Mouse (Mus musculus) stomach, postnatal 0 days (tissue): ENCODE measurements around the gene Cga. TPM values are rescaled to one million over a fixed set of nuclear protein-coding genes. Genes with fewer than 3 reads are reported as not detected.
A peak's percentile ranks its signal among the peaks of the same experiment; 100 is the strongest.

Source experiments
- ATAC-seq: fragments of 200-750 bp; cut with Nextera tagmentation; 2 replicates; pipeline ENCODE4 v1.8.0; 2017; ENCODE audit not compliant: low FRiP score, low TSS enrichment
- DNase-seq: peaks from one replicate; pipeline ENCODE4 v3.0.0-alpha.2; 2016; ENCODE audit warnings: low spot score
- H3K27ac ChIP-seq: fragments of 300-500 bp; sonication (generic); replicated peaks from 2 replicates; pipeline ENCODE4 v1.5.1; 2014; ENCODE audit warnings: mild to moderate bottlenecking, control low read depth
- H3K27me3 ChIP-seq: fragments of 300-500 bp; sonication (generic); 2 replicates; pipeline ENCODE4 v1.6.1; 2014; ENCODE audit warnings: low read length; ENCODE audit not compliant: control insufficient read depth, insufficient read depth
- H3K36me3 ChIP-seq: fragments of 300-500 bp; sonication (generic); 2 replicates; pipeline ENCODE4 v1.6.1; 2014; ENCODE audit warnings: low read length, mixed read lengths; ENCODE audit not compliant: control insufficient read depth, insufficient read depth
- H3K4me1 ChIP-seq: fragments of 300-500 bp; sonication (generic); replicated peaks from 2 replicates; pipeline ENCODE4 v1.6.1; 2014; ENCODE audit warnings: antibody characterized with exemption; ENCODE audit not compliant: control insufficient read depth, insufficient read depth
- H3K4me2 ChIP-seq: fragments of 300-500 bp; sonication (generic); replicated peaks from 2 replicates; pipeline ENCODE4 v1.6.1; 2014; ENCODE audit warnings: low read depth, mild to moderate bottlenecking, control low read depth, moderate library complexity
- H3K4me3 ChIP-seq: fragments of 300-500 bp; sonication (generic); 2 replicates; pipeline ENCODE4 v1.5.1; 2014; ENCODE audit warnings: low read depth, low read length, control low read depth
- H3K9ac ChIP-seq: fragments of 300-500 bp; sonication (generic); 2 replicates; pipeline ENCODE4 v1.6.1; 2014; ENCODE audit warnings: mild to moderate bottlenecking, low read length, control low read depth, mixed read lengths
- H3K9me3 ChIP-seq: fragments of 300-500 bp; sonication (generic); 2 replicates; pipeline ENCODE4 v1.6.1; 2016; ENCODE audit warnings: low read length; ENCODE audit not compliant: control insufficient read depth
- CTCF ChIP-seq: IDR thresholded peaks from 2 replicates; pipeline ENCODE4 v1.5.1; 2016; ENCODE audit warnings: antibody characterized with exemption, low read depth, mild to moderate bottlenecking, moderate library complexity
- EP300 ChIP-seq: optimal IDR thresholded peaks from 2 replicates; pipeline ENCODE3; 2016; ENCODE audit warnings: antibody characterized with exemption
- WGBS: fragments of 180-500 bp; shearing (Covaris S2); extraction: QIAGEN DNeasy Blood & Tissue Kit; methylation state at CpG from one replicate; pipeline ENCODE4 v1.1.7; 2014; 5-methylcytosine and 5-hydroxymethylcytosine counted together
- polyA plus RNA-seq: library from polyadenylated mRNA; unstranded; fragments of >200 nt; fragmentation: Nextera tagmentation; extraction: Ambion mirVana; gene quantifications from 2 replicates; pipeline ENCODE4 v1.2.1, GENCODE M21; 2015

Gene Cga
- polyA plus RNA-seq, 1 experiment from 2014 or later: 0.19 TPM

DNA sequence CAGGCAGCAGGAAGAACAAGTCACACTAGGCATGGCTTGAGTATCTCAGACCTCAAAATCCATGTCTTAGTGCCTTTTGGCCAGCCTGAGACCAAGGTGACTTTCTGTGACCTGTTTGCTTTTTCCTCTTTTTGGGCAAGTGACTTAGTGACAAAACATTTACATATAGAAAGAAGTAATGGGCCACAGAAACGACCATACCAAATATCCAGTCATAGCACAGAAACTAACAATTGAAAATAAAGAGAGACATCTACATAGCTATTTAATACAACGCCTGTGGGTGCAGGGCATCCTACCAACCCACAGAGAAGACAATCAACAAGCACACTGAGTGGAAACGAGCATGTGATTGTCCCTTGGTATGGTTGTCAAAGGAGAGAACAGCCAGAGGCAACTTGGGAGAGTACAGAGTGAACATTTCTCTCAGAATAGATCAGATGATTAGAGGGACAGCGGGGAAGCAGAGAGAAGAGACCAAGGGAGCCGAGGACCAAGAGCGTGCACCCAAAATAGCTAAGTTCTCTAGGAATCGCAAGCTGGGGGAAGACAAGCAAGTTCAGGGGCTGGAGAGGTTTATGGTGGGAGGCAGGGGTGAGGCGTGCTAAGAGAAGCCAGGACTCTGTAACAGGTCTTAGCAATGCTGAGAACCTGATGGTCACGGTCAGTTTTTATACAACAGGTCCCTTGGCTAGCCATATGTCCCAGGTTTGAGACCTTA, 7.8 kb upstream of the Cga start:
- TF ChIP-seq EP300 (no peak), CTCF (no peak)
- ATAC-seq (no peak), DNase-seq (no peak)
- 62% methylated on average over 9 of the region's 9 CpGs for WGBS
- H3K9ac ChIP-seq: 0 out of 2 replicates have a peak overlapping the region, but pooled peaks have one; percentile 76
- peak overlapping the region; percentile 73; the same call in 1 of the 2 replicates for H3K4me3 ChIP-seq
- H3K9me3 ChIP-seq: no peaks in the 10 kb centered on the region
- H3K27me3 ChIP-seq: no peaks in the 10 kb centered on the region
- peaks cover 2% of the 10 kb centered on the region; the same call in 1 of the 2 replicates for H3K4me1 ChIP-seq
- H3K27ac ChIP-seq: peak overlapping the region; percentile 45; the same call in 1 of the 2 replicates
- H3K36me3 ChIP-seq: no peaks in the 10 kb centered on the region
- H3K4me2 ChIP-seq: peak overlapping the region; percentile 77

DNA sequence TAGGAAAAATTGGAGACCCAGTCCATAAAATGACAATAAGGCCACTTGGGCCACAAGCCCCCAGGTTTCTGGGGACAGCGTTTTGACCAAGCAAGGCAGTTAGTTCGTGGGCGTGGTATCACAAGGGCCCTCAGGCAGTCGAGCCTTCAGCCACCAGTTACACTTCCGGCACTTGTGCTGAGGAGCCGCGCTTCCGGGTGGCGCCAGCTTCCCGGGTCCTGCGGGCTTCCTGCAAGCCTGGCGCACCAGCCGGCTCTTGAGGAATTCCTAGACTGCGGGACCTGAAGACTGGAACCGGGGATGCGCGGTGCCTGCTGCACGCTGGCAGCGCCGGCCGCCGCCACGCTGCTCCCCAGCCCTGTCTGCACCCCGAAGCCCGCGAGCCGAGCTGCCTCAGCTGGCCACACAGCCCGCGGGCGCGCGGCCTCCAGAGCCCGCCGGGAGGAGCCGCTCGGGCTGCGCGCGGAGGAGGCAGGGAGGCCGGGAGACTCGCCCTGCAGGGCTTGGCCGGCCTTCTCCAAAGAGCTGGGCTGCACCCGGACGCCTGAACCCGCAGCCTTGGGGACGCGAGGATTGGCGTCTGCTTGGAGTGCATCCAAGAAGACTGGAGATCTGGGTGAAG, 7.0 kb upstream of the Cga start:
- Histone ChIP-seq H3K9me3 (no peaks in the 10 kb centered on the region), H3K4me1 (no peaks in the 10 kb centered on the region), H3K4me3 (peak overlapping the region; percentile 73), H3K9ac (peak overlapping the region; percentile 76), H3K4me2 (peak overlapping the region; percentile 77), H3K27me3 (no peaks in the 10 kb centered on the region), H3K36me3 (no peaks in the 10 kb centered on the region), H3K27ac (peak overlapping the region; percentile 96)
- DNase-seq (peak; percentile 89), ATAC-seq (peak; percentile 85)
- TF ChIP-seq EP300 (no peak), CTCF (peak; percentile 22; the same call in 1 of the 2 replicates)
- WGBS: 0% methylated on average over 47 of the region's 48 CpGs

DNA sequence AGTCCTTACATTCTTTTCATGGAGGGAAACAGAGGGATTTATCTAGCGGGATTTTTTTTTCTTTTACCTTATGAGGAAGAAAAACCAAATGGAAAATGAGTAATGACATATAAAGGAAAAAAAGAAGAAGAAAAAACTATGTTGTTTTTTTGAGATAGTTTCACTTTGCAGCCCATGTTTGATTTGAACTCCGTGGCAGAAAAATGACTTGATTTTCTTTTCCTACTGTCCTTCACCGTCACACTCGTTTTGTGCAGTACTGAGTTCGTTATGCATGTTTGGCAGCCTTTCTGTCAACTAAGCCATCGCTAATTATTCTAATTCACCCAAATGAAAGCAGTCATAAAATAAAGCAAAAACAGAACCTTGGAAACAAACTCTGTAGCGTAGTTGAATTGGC, 6.3 kb upstream of the Cga start:
- DNase-seq: no peak
- Histone ChIP-seq H3K4me3 (peak overlapping the region; percentile 73), H3K4me2 (peak overlapping the region; percentile 77), H3K36me3 (no peaks in the 10 kb centered on the region), H3K9ac (peak overlapping the region; percentile 76), H3K27me3 (no peaks in the 10 kb centered on the region), H3K27ac (peak overlapping the region; percentile 96; the same call in 1 of the 2 replicates), H3K9me3 (no peaks in the 10 kb centered on the region), H3K4me1 (no peaks in the 10 kb centered on the region)
- no peak for ATAC-seq
- TF ChIP-seq EP300: no peak
- TF ChIP-seq CTCF: no peak
- 13% methylated on average over 7 of the region's 7 CpGs for WGBS

DNA sequence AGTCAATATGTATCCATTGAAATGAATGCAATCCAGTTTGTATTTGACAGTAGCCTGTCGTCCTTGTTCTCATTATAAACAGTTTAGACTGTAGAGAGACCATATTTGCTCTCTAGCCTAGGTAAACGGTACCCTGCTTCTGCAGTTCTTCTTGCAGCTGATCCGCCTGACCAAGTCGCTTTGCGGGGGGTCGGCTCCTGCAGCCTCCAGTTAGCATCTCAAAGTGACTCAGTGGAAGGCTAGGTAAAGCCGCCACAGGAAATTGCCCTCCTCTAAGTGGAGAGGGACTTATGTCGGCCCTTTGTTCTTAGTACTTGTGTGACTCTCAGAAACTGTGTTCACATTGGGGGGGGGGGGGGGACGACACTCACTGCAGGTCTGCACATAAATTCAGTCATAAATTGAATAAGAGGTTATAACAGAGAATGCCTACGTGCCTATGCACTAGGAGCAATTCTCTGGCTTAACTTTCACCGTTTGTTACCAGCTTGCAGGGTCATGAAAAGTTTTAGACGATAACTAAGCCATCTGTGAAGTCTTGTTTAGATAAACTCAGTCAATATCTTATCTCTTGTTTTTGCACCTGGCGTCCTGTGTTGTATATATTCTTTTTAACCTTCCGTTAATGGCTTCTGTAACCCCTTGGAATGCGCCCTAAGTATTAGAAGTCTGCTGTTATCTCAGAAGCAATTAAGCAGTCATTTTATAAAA, 4.3 kb upstream of the Cga start:
- Histone ChIP-seq H3K27me3 (no peaks in the 10 kb centered on the region), H3K36me3 (no peaks in the 10 kb centered on the region), H3K9ac (no peak overlapping the region), H3K4me3 (no peak overlapping the region), H3K27ac (no peak overlapping the region), H3K9me3 (no peaks in the 10 kb centered on the region), H3K4me2 (no peak overlapping the region), H3K4me1 (no peaks in the 10 kb centered on the region)
- ATAC-seq (no peak), DNase-seq (no peak)
- TF ChIP-seq CTCF (no peak), EP300 (no peak)
- 24% methylated on average over 15 of the region's 15 CpGs for WGBS

DNA sequence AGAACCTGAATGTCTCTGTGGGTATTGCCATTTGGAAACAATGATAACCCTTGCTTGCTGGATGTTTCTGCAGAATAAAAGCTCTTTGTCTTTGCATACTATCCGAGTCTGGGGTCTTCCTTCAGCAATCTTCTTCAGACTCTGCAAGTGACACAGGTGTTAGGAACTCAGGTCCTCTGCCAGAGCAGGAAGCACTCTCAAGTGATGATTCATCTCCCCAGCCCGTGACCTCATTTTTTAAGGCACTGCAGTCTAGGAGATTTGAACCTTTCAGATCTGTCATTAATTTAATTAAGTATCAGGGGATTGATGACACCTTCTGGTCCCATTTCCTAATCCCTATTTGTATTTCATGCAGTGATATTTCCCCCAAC, 3.8 kb upstream of the Cga start:
- H3K27ac ChIP-seq: no peak overlapping the region
- H3K4me2 ChIP-seq: no peak overlapping the region
- ATAC-seq (no peak), DNase-seq (no peak)
- no peaks in the 10 kb centered on the region for H3K9me3 ChIP-seq
- no peaks in the 10 kb centered on the region for H3K4me1 ChIP-seq
- no peaks in the 10 kb centered on the region for H3K27me3 ChIP-seq
- H3K36me3 ChIP-seq: no peaks in the 10 kb centered on the region
- WGBS: 28% methylated on average over 2 of the region's 2 CpGs
- no peak overlapping the region for H3K9ac ChIP-seq
- no peak for TF ChIP-seq EP300
- TF ChIP-seq CTCF: no peak
- H3K4me3 ChIP-seq: no peak overlapping the region

DNA sequence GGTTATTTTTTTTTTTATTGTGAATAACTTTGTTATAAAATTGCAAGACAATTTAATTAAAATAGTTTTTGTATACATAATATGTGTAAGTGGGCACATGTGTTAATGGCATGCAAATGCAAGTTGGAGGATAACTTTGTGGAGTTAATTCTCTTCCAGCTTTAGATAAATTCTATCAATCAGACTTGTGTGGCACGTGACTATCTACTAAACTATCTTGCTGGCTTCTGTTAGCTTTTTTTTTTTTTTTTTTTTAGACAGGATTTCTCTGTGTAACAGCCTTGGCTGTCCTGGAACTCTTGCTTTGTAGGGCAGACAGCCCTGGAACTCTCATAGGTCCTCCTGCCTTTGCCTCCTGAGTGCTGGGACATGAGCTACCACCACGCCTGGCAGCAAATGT, 4.9 kb downstream of the Cga start:
- DNase-seq: no peak
- H3K9ac ChIP-seq: no peak overlapping the region
- no peak overlapping the region for H3K4me2 ChIP-seq
- no peak overlapping the region for H3K27ac ChIP-seq
- WGBS: 70% methylated on average over 2 of the region's 2 CpGs
- no peak for ATAC-seq
- no peaks in the 10 kb centered on the region for H3K36me3 ChIP-seq
- no peaks in the 10 kb centered on the region; the same call in 1 of the 2 replicates for H3K4me1 ChIP-seq
- H3K9me3 ChIP-seq: no peaks in the 10 kb centered on the region
- TF ChIP-seq EP300 (no peak), CTCF (no peak)
- no peaks in the 10 kb centered on the region for H3K27me3 ChIP-seq
- H3K4me3 ChIP-seq: no peak overlapping the region
